Mouse (Mus musculus): ENCODE measurements at regions not wholly inside any gene's neighbourhood (a gene's known extent, or its start where the extent isn't known, plus 50 kb on each side); places are given as distances from the start of the nearest gene placed in this dataset.

GRCm38 (mm10) chr9:61135917-61136316 lies 236.2 kb upstream of the Tle3 start:
- no peak for DNase-seq (ENCODE audit: low read depth, low spot score)

- no peak for DNase-seq (ENCODE audit: low read depth, low spot score)
Measured at GRCm38 (mm10) chr9:61138741-61139368, 233.3 kb upstream of the Tle3 start.

DNA sequence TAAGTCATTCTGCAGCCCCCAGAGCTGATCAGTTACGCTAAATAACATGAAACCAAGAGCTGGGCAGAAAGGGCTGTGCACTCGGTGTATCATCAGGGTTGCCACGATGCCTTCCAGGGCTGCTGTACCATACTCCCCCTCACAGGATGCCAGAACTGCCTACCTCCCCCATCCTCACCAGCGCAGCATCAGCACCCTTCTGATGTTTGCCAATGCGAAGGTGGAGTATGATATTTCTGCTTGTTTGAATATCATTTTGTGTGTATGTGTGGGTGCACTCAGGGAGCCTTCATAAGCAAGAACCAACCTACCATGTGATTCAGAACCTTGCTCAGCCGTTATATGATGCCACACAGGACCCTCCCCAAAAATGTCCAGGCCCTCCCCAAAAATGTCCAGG lies 229.1 kb upstream of the Tle3 start:
- DNase-seq (ENCODE audit: low read depth, low spot score): no peak

GRCm38 (mm10) chr9:61144685-61145318 lies 227.4 kb upstream of the Tle3 start:
- no peak for DNase-seq (ENCODE audit: low read depth, low spot score)

DNA sequence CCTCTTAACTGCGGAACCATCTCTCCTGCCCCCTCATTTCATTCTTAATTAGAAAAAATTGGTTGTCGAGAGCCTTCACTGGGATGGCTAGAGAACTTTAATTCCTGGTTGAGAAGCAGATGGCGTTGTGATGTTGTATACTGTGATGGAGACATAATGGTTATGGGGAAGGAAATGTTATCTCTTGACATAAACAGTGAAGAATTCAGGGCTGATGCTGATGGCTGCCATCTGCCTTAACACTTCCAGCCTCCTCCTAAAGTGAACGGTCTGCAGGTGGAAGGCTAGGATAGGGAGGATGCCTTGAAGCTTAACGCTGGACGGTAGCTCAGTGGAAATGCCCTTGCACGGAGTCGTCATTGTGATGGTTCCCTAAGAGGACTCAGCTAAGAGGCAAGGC lies 226.4 kb upstream of the Tle3 start:
- DNase-seq (ENCODE audit: low read depth, low spot score): no peak

DNA sequence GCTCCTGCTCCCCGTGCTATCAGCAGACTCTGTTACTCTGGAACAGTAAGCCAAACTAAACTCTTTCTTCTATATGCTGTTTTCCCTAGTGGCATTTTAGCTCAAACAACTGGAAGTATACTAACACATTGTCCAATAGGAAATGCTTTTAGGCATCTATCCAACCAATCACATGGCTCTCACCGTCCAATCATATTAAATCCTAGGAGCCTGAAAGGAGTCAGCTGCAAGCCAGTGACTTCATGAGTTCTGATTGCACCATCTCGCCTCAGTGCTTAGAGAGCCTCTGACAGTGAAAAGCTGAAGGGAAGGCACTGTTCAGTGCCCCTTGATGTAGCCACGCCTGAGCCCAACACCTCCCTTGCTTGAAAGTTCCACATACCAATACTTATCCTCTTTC lies 221.0 kb upstream of the Tle3 start:
- no peak for DNase-seq (ENCODE audit: low read depth, low spot score)

GRCm38 (mm10) chr9:61151901-61152337 lies 220.2 kb upstream of the Tle3 start:
- DNase-seq (ENCODE audit: low read depth, low spot score): no peak

GRCm38 (mm10) chr9:61154721-61155120 lies 217.4 kb upstream of the Tle3 start:
- DNase-seq (ENCODE audit: low read depth, low spot score): no peak

DNA sequence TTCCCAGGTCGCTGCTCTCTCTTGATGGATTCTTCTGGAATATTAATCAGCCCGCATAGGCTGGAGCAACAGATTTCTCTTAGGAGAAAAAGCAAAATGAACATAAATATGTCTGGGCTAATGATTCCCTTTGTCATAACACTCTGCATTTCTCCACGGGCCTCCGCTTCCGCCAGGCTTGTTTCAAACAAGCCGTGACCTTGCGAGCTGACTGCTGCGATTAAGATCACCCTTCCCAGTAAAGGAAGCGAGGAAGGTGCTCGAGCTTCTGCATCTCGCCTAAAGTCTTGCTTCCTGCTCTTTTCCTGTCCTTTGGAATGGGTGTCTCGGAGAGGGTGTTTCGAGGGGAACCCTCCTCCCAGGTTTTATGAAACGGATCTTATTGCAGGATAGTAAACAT lies 216.3 kb upstream of the Tle3 start:
- DNase-seq (ENCODE audit: low read depth, low spot score): no peak

DNA sequence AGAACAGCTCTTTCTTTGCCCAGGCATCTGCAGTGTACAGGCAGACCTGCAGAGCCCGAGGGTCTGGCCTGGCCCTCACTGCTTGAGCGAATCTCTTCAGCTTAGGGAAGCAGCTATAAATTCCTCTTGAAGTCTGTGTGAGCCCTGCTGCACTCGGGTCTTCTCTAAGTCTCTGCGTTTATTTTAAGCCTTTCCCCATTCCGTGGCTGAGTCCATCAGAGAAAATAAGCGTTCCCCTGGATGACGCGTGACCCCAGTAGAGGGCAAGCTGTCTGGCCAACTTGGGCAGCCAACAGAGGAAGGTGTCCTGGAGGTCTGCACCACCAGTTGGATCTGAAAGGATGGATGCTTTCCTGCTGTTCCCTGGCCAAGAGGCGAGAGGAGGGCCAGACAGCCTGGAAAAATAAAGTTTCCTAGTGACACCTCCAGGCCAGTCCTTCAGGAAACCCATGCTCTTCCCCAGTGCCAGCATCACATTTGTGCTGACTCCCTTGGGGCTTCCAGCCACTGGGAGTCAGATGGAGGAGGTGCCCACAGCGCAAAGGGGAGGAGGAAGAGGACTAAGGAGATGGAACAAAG lies 213.9 kb upstream of the Tle3 start:
- DNase-seq (ENCODE audit: low read depth, low spot score): no peak

- no peak for DNase-seq (ENCODE audit: low read depth, low spot score)
Measured at GRCm38 (mm10) chr9:61159159-61159558, 213.0 kb upstream of the Tle3 start.

DNA sequence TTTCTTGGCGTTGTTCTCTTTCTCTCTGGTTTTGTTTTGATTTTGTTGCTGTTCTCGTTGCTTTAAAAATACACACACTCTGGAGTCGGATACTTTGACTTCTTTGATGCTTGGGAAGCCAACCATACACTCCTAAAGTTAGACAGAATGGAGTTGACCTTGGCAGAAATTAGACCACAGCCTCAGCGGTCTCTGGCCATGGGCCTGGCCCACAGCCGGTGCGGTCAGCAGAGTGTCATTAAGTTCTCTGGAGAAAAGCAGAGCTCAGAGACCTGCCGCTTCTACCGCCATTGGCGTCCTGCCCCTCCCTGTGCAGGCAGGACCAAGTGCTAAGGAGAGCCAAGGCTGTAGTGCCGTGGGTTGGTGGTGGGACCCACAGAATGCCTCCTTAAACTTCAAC lies 212.6 kb upstream of the Tle3 start:
- DNase-seq (ENCODE audit: low read depth, low spot score): no peak

DNA sequence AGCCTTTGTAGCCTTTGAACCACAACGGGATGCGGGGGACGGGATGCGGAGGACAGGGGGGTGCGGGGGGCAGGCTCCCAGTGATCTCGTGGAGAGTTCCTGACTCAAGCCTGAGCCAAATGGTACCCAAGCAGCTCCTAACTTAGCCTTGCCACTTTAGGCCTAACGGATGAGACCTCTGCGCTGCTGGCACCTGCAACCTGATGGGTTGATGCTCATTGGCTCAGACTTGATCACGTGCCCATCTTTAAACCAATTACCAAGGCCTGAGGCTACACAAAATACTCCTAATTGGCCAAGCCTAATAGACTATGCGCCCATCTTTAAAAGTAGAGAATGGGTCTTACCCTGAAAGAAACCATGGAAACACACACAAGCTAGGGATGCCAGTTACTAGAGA lies 209.3 kb upstream of the Tle3 start:
- no peak for DNase-seq (ENCODE audit: low read depth, low spot score)

GRCm38 (mm10) chr9:61163671-61164288 lies 208.4 kb upstream of the Tle3 start:
- no peak for DNase-seq (ENCODE audit: low read depth, low spot score)

- no peak for DNase-seq (ENCODE audit: low read depth, low spot score)
Measured at GRCm38 (mm10) chr9:61164501-61165251, 207.5 kb upstream of the Tle3 start.

- no peak for DNase-seq (ENCODE audit: low read depth, low spot score)
Measured at GRCm38 (mm10) chr9:61166115-61166514, 206.1 kb upstream of the Tle3 start.

DNA sequence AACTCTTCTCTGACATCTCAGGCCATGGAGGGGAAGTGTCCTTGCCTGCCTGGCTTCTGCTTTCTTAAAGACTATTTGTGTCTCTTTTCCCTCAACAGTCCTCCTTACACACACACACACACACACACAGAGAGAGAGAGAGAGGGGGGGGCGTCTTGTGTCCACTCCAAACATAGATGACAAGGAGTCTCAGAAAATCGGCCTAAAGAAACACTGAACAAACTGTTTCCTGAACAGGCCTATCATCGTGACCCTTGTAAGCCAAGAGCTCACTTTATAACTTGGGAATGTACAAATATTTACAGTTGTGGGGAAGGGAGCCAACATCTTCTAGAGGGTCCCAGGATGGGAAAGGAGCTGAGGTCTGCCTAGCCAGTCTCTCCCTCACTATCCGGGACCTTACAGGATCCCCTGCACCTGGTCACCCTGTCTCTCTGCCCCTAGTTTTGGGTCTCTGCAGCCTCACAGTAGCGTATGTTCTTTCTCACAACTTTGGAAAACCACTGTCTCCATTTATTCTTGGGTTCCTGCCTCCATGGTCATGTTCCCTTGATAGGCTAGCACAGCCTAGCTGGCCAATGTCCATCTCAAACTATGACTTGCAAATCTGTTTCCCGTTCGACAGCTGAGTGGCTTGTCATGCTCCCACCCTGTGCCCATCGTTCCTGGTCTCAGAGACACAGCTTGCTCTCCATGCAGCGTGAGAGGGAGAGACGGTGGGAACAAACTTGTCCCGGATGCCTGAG lies 204.9 kb upstream of the Tle3 start:
- DNase-seq (ENCODE audit: low read depth, low spot score): no peak

DNA sequence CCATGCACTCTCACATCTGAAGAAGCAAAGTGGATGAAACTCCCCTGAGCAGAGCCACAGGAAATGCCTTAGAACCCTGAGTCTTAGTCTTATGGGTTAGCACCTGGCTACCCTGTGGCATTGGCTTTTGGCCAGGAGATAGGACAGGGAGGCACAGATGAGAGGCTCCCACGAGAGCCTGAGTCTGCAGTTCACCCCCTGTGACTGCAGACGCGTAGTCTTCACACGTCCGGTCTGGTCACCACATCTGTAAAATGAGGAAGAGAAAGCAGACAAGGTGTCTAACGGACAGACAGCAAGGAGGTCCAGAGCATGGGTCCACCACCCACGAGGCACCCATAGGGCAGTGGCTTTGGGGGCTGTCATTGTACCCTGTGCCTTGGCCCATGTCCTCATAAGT lies 203.2 kb upstream of the Tle3 start:
- no peak for DNase-seq (ENCODE audit: low read depth, low spot score)

DNA sequence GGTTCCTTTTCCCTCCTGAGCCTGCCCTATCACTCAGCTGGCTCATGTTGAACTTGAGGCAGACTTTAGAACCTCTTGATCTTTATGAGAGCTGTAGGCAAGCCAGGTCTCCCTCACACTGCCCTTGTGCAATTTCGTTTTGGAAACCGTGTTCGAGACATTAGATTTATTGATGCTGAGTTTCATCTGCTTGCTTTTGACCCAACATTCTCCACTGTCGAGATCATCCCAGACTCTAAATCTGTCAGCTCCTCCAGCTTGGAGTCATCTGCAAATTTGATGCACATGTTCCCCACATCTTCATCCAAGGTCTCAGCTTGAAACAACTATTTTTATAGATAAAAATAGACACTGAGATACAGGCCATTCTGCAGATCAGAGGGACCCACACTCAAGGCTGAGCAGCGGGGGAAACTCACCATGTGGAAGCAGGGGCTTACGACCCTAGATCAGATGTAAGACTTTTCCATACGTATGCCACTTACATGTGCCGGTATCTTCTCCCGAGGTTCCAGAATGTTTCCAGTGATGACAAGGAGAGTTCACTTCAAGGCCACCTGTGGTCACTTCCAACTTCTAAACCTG lies 202.6 kb upstream of the Tle3 start:
- DNase-seq (ENCODE audit: low read depth, low spot score): no peak

DNA sequence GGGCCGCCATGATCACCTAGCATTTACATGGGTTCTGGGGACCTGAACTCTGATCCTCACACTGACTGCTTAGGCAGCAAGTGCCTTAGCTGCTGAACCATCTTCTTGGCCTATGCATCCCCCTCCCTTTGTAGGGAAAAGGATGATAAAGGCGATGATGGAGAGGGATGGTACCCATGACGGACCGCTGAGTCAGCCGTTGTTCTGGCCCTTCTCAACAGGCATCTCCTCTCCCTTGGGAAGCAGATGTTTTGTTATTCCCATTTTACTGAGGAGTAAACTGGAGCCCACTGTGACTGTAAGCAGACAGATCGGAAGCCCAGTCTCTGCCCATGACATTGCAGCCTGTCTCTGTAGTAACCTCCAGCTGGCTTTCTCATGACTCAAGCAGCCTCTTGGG lies 201.2 kb upstream of the Tle3 start:
- no peak for DNase-seq (ENCODE audit: low read depth, low spot score)

DNA sequence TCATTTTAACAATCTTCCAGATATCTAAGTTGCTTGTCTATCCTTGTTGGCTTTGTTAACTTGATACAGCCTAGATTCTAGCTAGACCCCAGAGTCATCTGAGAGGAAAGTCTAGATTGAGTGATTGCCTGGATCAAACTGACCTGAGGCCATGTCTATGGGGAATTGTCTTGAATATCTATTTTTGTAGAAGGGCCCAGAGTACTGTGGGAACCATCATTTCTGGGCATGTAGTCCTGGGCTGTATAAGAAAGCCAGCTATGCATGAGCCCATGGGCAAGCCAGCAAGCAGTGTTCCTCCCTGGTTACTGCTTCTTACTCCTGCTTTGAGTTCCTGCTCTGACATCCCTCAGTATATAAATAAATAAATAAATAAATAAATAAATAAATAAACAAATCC lies 199.7 kb upstream of the Tle3 start:
- no peak for DNase-seq (ENCODE audit: low read depth, low spot score)
